Mouse (Mus musculus): ENCODE measurements at regions not wholly inside any gene's neighbourhood (a gene's known extent, or its start where the extent isn't known, plus 50 kb on each side); places are given as distances from the start of the nearest gene placed in this dataset.

GRCm38 (mm10) chr2:38439973-38440372 lies 71.5 kb upstream of the Nek6 start:
- TF ChIP-seq CTCF (IDR thresholded peaks at IDR 0.05; ENCODE audit: borderline replicate concordance, insufficient read depth, low read length): no peak
- TF ChIP-seq POLR2A (IDR thresholded peaks at IDR 0.05; ENCODE audit: low read depth, low read length): no peak
